Mouse (Mus musculus) 3134 (cell line): ENCODE measurements at regions not wholly inside any gene's neighbourhood (a gene's known extent, or its start where the extent isn't known, plus 50 kb on each side); places are given as distances from the start of the nearest gene placed in this dataset.

Experiments used
- DNase-seq: peaks from one replicate; pipeline ENCODE4 v3.0.0-alpha.2; 2011; ENCODE audit warnings: low spot score; ENCODE audit not compliant: insufficient read length; ENCODE audit errors: extremely low read depth

GRCm38 (mm10) chr8:10870423-10871055 is 137.7 kb downstream of the Irs2 start:
- DNase-seq = no peak

GRCm38 (mm10) chr8:10869866-10870265 is 138.4 kb downstream of the Irs2 start:
- no peak for DNase-seq

GRCm38 (mm10) chr8:10866696-10867395 is 141.4 kb downstream of the Irs2 start:
- no peak for DNase-seq

- peak; percentile 30 for DNase-seq
These were observed 142.2 kb downstream of the Irs2 start for GRCm38 (mm10) chr8:10865941-10866513.

- DNase-seq = peak; percentile 39
These were observed 142.8 kb downstream of the Irs2 start for GRCm38 (mm10) chr8:10865415-10865821.

- no peak for DNase-seq
These were observed 145.8 kb downstream of the Irs2 start for GRCm38 (mm10) chr8:10862442-10862841.

- no peak for DNase-seq
These were observed 147.4 kb downstream of the Irs2 start for GRCm38 (mm10) chr8:10860810-10861209.

- DNase-seq = no peak
These were observed 150.4 kb downstream of the Irs2 start for GRCm38 (mm10) chr8:10857874-10858273.

GRCm38 (mm10) chr8:10856996-10857720 is 151.1 kb downstream of the Irs2 start:
- no peak for DNase-seq

- no peak for DNase-seq
These were observed 152.6 kb downstream of the Irs2 start for GRCm38 (mm10) chr8:10855696-10856095.

GRCm38 (mm10) chr8:10855131-10855530 is 153.1 kb downstream of the Irs2 start:
- no peak for DNase-seq

GRCm38 (mm10) chr8:10854600-10854999 is 153.7 kb downstream of the Irs2 start:
- DNase-seq = no peak

- DNase-seq = no peak
These were observed 154.4 kb downstream of the Irs2 start for GRCm38 (mm10) chr8:10853901-10854300.

- DNase-seq = no peak
These were observed 158.3 kb downstream of the Irs2 start for GRCm38 (mm10) chr8:10849916-10850315.

GRCm38 (mm10) chr8:10845607-10846006 is 162.7 kb downstream of the Irs2 start:
- no peak for DNase-seq

- no peak for DNase-seq
These were observed 167.3 kb downstream of the Irs2 start for GRCm38 (mm10) chr8:10840853-10841531.

- DNase-seq = no peak
These were observed 168.2 kb downstream of the Irs2 start for GRCm38 (mm10) chr8:10840044-10840443.

- DNase-seq = no peak
These were observed 173.2 kb downstream of the Irs2 start for GRCm38 (mm10) chr8:10835054-10835453.

GRCm38 (mm10) chr8:10831864-10832263 is 176.4 kb downstream of the Irs2 start:
- DNase-seq = no peak

GRCm38 (mm10) chr8:10831277-10831676 is 177.0 kb downstream of the Irs2 start:
- no peak for DNase-seq

GRCm38 (mm10) chr8:10830835-10831234 is 177.4 kb downstream of the Irs2 start:
- DNase-seq = no peak
